ENCODE assay signal across 9 mouse cellular contexts in genomic region chr12:13083337-13084054, GRCm38 (mm10).
DNase-seq lines count a peak whose midpoint lies in the region; ATAC-seq lines count a peak whose summit lies in the region.
"Had no signal": no experiment of that assay in that cellular context is flagged by ENCODE, and none has a peak within 500 bp of the region (broad histone marks: within the 10 kb centered on the region; RNA-seq: fewer than 3 reads in every experiment).

No protein-coding gene starts in this region.

- peaks cover 4% of the 10 kb centered on the region; the same call in 1 of the 2 replicates for H3K4me1 ChIP-seq in embryonic facial prominence, embryonic 14.5 days (ENCODE audit: control insufficient read depth, insufficient read depth, low read length)
- H3K4me1 ChIP-seq in embryonic facial prominence, embryonic 10.5 days: peaks cover 57% of the 10 kb centered on the region
- H3K4me1 ChIP-seq: stomach, embryonic 15.5 days had no signal

- peak; percentile 62; the same call in 1 of the 2 replicates for ATAC-seq in embryonic facial prominence, embryonic 14.5 days (ENCODE audit: low read depth)
- ATAC-seq in activated CD4-positive, CD25-positive, alpha-beta regulatory T cell, adult 4 months: no peak

- intact Hi-C loops in heart, postnatal 10 days (cut with DNase I): no loop called here
- intact Hi-C loops in left cerebral cortex, postnatal 36 days (cut with DNase I): no loop called here

- H3K36me3 ChIP-seq in embryonic facial prominence, embryonic 14.5 days (ENCODE audit: control insufficient read depth, insufficient read depth, low read length): no peaks in the 10 kb centered on the region
- no peaks in the 10 kb centered on the region for H3K36me3 ChIP-seq in embryonic facial prominence, embryonic 10.5 days (replicated peaks)
- H3K36me3 ChIP-seq: stomach, embryonic 15.5 days had no signal

- 63% methylated on average over 8 of the region's 8 CpGs for WGBS in embryonic facial prominence, embryonic 14.5 days
- 84% methylated on average over 8 of the region's 8 CpGs for WGBS in embryonic facial prominence, embryonic 10.5 days

- H3K27me3 ChIP-seq in embryonic facial prominence, embryonic 14.5 days (replicated peaks; ENCODE audit: control insufficient read depth, insufficient read depth, low read length): no peaks in the 10 kb centered on the region
- H3K27me3 ChIP-seq in embryonic facial prominence, embryonic 10.5 days (replicated peaks; ENCODE audit: low read depth, poor library complexity, severe bottlenecking): no peaks in the 10 kb centered on the region
- H3K27me3 ChIP-seq: stomach, embryonic 15.5 days had no signal

- no peak overlapping the region for H3K9ac ChIP-seq in embryonic facial prominence, embryonic 14.5 days (ENCODE audit: low read depth, low read length)
- H3K9ac ChIP-seq: stomach, embryonic 15.5 days had no signal

- H3K4me3 ChIP-seq in embryonic facial prominence, embryonic 14.5 days (ENCODE audit: low read depth, low read length): no peak overlapping the region
- no peak overlapping the region for H3K4me3 ChIP-seq in embryonic facial prominence, embryonic 10.5 days
- H3K4me3 ChIP-seq: stomach, embryonic 15.5 days had no signal

- no peak overlapping the region for H3K27ac ChIP-seq in embryonic facial prominence, embryonic 14.5 days (replicated peaks; ENCODE audit: low read depth, low read length)
- no peak overlapping the region for H3K27ac ChIP-seq in embryonic facial prominence, embryonic 10.5 days (replicated peaks)
- H3K27ac ChIP-seq: stomach, embryonic 15.5 days had no signal

- no peak overlapping the region for H3K4me2 ChIP-seq in embryonic facial prominence, embryonic 14.5 days (ENCODE audit: low read depth, low read length)
- H3K4me2 ChIP-seq: stomach, embryonic 15.5 days had no signal

- no peaks in the 10 kb centered on the region for H3K9me3 ChIP-seq in embryonic facial prominence, embryonic 14.5 days (ENCODE audit: control insufficient read depth, low read length)
- H3K9me3 ChIP-seq in embryonic facial prominence, embryonic 10.5 days: no peaks in the 10 kb centered on the region
- H3K9me3 ChIP-seq: stomach, embryonic 15.5 days had no signal

- peak; percentile 63 for DNase-seq in embryonic facial prominence, embryonic 14.5 days (ENCODE audit: low spot score)
- no peak for DNase-seq in embryonic facial prominence, embryonic 10.5 days (ENCODE audit: low spot score)
- peak; percentile 58 for DNase-seq in MN1 (ENCODE audit: low spot score)
- peak; percentile 63 to 74 for DNase-seq in heart, postnatal 10 days
- DNase-seq in layer of hippocampus, postnatal 14 days (ENCODE audit: low spot score in 2 of 2): peak; percentile 45 to 47
- no peak for DNase-seq in gastrocnemius, postnatal 25 days
- DNase-seq in left cerebral cortex, postnatal 36 days (ENCODE audit: low spot score in 2 of 2): no peak

Comparison
In these comparisons a context has a peak if more than half of its experiments do, and no peak if none do; other contexts are left out.
1. DNase-seq: peak in embryonic facial prominence, embryonic 14.5 days (single experiment), MN1 (single experiment), heart, postnatal 10 days (2 of 2) and layer of hippocampus, postnatal 14 days (2 of 2); none in embryonic facial prominence, embryonic 10.5 days (single experiment), gastrocnemius, postnatal 25 days (single experiment) and left cerebral cortex, postnatal 36 days (0 of 2).